Mouse (Mus musculus) cerebellum, adult 2 months (tissue): ENCODE data around the gene Sh3glb1.

ENCODE experiments used
- CTCF ChIP-seq: fragments of 200-500 bp; IDR thresholded peaks from 2 replicates; pipeline ENCODE4 v1.5.1; 2011; ENCODE audit warnings: low read depth, mild to moderate bottlenecking, control low read depth, low read length, moderate library complexity, borderline replicate concordance; ENCODE audit not compliant: insufficient read depth
- POLR2A ChIP-seq: fragments of 200-500 bp; IDR thresholded peaks from 2 replicates; pipeline ENCODE4 v1.6.1; 2011; ENCODE audit warnings: low read length, control low read depth, borderline replicate concordance; ENCODE audit not compliant: insufficient read depth

- no peak for TF ChIP-seq CTCF
- no peak for TF ChIP-seq POLR2A
Measured at GRCm38 (mm10) chr3:144689236-144689635, 30.9 kb downstream of the Sh3glb1 start.
